Mouse (Mus musculus): Measurements from ENCODE around the gene Fbxw9. TPM values are rescaled to one million over a fixed set of nuclear protein-coding genes. Genes with fewer than 3 reads are reported as not detected.

The Fbxw9 gene
- polyA plus RNA-seq, 1 experiment = 29.3 TPM

DNA sequence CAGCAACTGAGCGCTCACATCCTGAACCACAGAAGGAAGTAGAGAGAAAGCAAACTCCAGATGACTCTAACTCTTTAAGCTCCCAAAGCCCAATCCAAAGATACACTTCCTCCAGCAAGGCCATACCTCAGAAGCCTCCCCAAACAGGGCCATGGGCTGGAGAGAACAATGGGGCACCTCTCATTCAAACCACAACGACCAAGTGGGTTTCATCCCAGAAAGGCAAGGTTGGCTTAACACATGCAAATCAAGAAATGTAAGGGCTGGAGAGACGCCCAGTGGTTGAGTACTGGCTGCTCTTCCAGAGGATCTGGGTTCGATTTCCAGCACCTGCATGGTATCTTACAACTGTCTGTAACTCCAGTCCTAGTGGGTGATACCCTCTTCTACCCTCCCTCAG, 55.6 kb downstream of the Fbxw9 start:
- no peak for DNase-seq
- Histone ChIP-seq H3K27ac (ENCODE audit: insufficient read depth, low read length) (no peak overlapping the region), H3K27me3 (ENCODE audit: control insufficient read depth, insufficient read depth, low read length) (no peaks in the 10 kb centered on the region; the same call in 1 of the 2 replicates), H3K4me3 (replicated peaks; ENCODE audit: insufficient read depth, low read depth, low read length) (no peak overlapping the region), H3K4me1 (ENCODE audit: control insufficient read depth, insufficient read depth, low read length) (no peaks in the 10 kb centered on the region; the same call in 1 of the 2 replicates)
- no peak for TF ChIP-seq POLR2A (IDR thresholded peaks at IDR 0.05; ENCODE audit: borderline replicate concordance, insufficient read depth, low read length)
- TF ChIP-seq CTCF (IDR thresholded peaks at IDR 0.05; ENCODE audit: borderline replicate concordance, insufficient read depth, low read depth, low read length) = no peak
- WGBS = 80% methylated on average over 4 of the region's 4 CpGs

Other genes with a start within 250 kb of the Fbxw9 start
- gene Dand5, start 237.2 kb upstream of the Fbxw9 start, polyA plus RNA-seq (2012; rRNA removed) = 16.1 and 16.2 TPM in 2 replicates
- gene Gadd45gip1, start 228.5 kb upstream of the Fbxw9 start, polyA plus RNA-seq (2012; rRNA removed) = 45.3 and 45.5 TPM in 2 replicates
- 117 and 120 TPM in 2 replicates for gene Rad23a, start 219.4 kb upstream of the Fbxw9 start, polyA plus RNA-seq (2012; rRNA removed)
- 343 and 394 TPM in 2 replicates for gene Calr, start 213.1 kb upstream of the Fbxw9 start, polyA plus RNA-seq (2012; rRNA removed)
- gene Farsa, start 203.1 kb upstream of the Fbxw9 start, polyA plus RNA-seq (2012; rRNA removed) = 69.9 and 72.0 TPM in 2 replicates
- 6.0 and 7.5 TPM in 2 replicates for gene Syce2, start 187.9 kb upstream of the Fbxw9 start, polyA plus RNA-seq (2012; rRNA removed)
- gene Gcdh, start 166.1 kb upstream of the Fbxw9 start, polyA plus RNA-seq (2012; rRNA removed) = 88.2 and 95.2 TPM in 2 replicates
- gene Klf1, start 158.1 kb upstream of the Fbxw9 start, polyA plus RNA-seq (2012; rRNA removed) = 0.31 and 0.41 TPM in 2 replicates
- gene Dnase2a, start 151.5 kb upstream of the Fbxw9 start, polyA plus RNA-seq (2012; rRNA removed) = 9.1 and 10.5 TPM in 2 replicates
- 115 and 129 TPM in 2 replicates for gene Mast1, start 122.7 kb upstream of the Fbxw9 start, polyA plus RNA-seq (2012; rRNA removed)
- gene Rtbdn, start 113.1 kb upstream of the Fbxw9 start, polyA plus RNA-seq (2012; rRNA removed) = 6.8 and 7.9 TPM in 2 replicates
- gene Gm49661, start 90.6 kb upstream of the Fbxw9 start, polyA plus RNA-seq (2012; rRNA removed) = not detected in 2 replicates
- 345 and 351 TPM in 2 replicates for gene Prdx2, start 90.5 kb upstream of the Fbxw9 start, polyA plus RNA-seq (2012; rRNA removed)
- 58.7 and 61.5 TPM in 2 replicates for gene Rnaseh2a, start 90.3 kb upstream of the Fbxw9 start, polyA plus RNA-seq (2012; rRNA removed)
- gene Junb, start 81.3 kb upstream of the Fbxw9 start, polyA plus RNA-seq (2012; rRNA removed) = 12.8 and 13.5 TPM in 2 replicates
- 14.1 and 14.2 TPM in 2 replicates for gene Hook2, start 69.5 kb upstream of the Fbxw9 start, polyA plus RNA-seq (2012; rRNA removed)
- 0.06 and 0.07 TPM in 2 replicates for gene Best2, start 45.5 kb upstream of the Fbxw9 start, polyA plus RNA-seq (2012; rRNA removed)
- 291 and 296 TPM in 2 replicates for gene Asna1, start 34.8 kb upstream of the Fbxw9 start, polyA plus RNA-seq (2012; rRNA removed)
- gene Trir, start 33.2 kb upstream of the Fbxw9 start, polyA plus RNA-seq (2012; rRNA removed) = 138 and 150 TPM in 2 replicates
- gene Tnpo2, start 23.1 kb upstream of the Fbxw9 start, polyA plus RNA-seq (2012; rRNA removed) = 92.0 and 97.9 TPM in 2 replicates
- gene Gm5741, start 7.9 kb downstream of the Fbxw9 start, polyA plus RNA-seq (2012; rRNA removed) = 1.3 TPM in 1 of 2 replicates, not detected in the other
- gene Dhps, start 11.7 kb downstream of the Fbxw9 start, polyA plus RNA-seq (2012; rRNA removed) = 69.7 and 71.6 TPM in 2 replicates
- gene Wdr83os, start 20.7 kb downstream of the Fbxw9 start, polyA plus RNA-seq (2012; rRNA removed) = 98.0 and 102 TPM in 2 replicates
- 54.4 and 54.9 TPM in 2 replicates for gene Wdr83, start 21.3 kb downstream of the Fbxw9 start, polyA plus RNA-seq (2012; rRNA removed)
- gene Man2b1, start 23.2 kb downstream of the Fbxw9 start, polyA plus RNA-seq (2012; rRNA removed) = 34.7 and 35.7 TPM in 2 replicates
- gene Zfp791, start 63.0 kb downstream of the Fbxw9 start, polyA plus RNA-seq (2012; rRNA removed) = 4.5 and 4.8 TPM in 2 replicates
- not detected in 2 replicates for gene Cks1brt, start 91.9 kb downstream of the Fbxw9 start, polyA plus RNA-seq (2012; rRNA removed)
- not detected in 2 replicates for gene Olfr371, start 165.9 kb downstream of the Fbxw9 start, polyA plus RNA-seq (2012; rRNA removed)
- gene Orc6, start 239.6 kb downstream of the Fbxw9 start, polyA plus RNA-seq (2012; rRNA removed) = 34.4 and 35.6 TPM in 2 replicates
- gene Vps35, start 239.7 kb downstream of the Fbxw9 start, polyA plus RNA-seq (2012; rRNA removed) = 75.2 and 78.6 TPM in 2 replicates